Mouse (Mus musculus) stomach, embryonic 15.5 days (tissue): ENCODE results near the gene Fbln1. TPM values are rescaled to one million over a fixed set of nuclear protein-coding genes. Genes with fewer than 3 reads are reported as not detected.
A peak's percentile ranks its signal among the peaks of the same experiment; 100 is the strongest.

Source experiments
- ATAC-seq: fragments of 200-750 bp; cut with Nextera tagmentation; 2 replicates; pipeline ENCODE4 v1.8.0; 2017; ENCODE audit warnings: low read depth, moderate number of reproducible peaks, moderate TSS enrichment; ENCODE audit not compliant: insufficient read depth, low FRiP score
- H3K27ac ChIP-seq: fragments of 300-500 bp; sonication (generic); 2 replicates; pipeline ENCODE4 v1.5.1; 2015; ENCODE audit warnings: mild to moderate bottlenecking, inconsistent platforms
- H3K27me3 ChIP-seq: fragments of 300-500 bp; sonication (generic); replicated peaks from 2 replicates; pipeline ENCODE4 v1.6.1; 2015; ENCODE audit warnings: inconsistent platforms
- H3K36me3 ChIP-seq: fragments of 300-500 bp; sonication (generic); 2 replicates; pipeline ENCODE4 v1.6.1; 2015; ENCODE audit warnings: inconsistent platforms
- H3K4me1 ChIP-seq: fragments of 300-500 bp; sonication (generic); 2 replicates; pipeline ENCODE4 v1.6.1; 2015; ENCODE audit warnings: inconsistent platforms
- H3K4me2 ChIP-seq: fragments of 300-500 bp; sonication (generic); 2 replicates; pipeline ENCODE4 v1.6.1; 2015; ENCODE audit warnings: mild to moderate bottlenecking, inconsistent platforms
- H3K4me3 ChIP-seq: fragments of 300-500 bp; sonication (generic); replicated peaks from 2 replicates; pipeline ENCODE4 v1.5.1; 2015; ENCODE audit warnings: inconsistent platforms
- H3K9ac ChIP-seq: fragments of 300-500 bp; sonication (generic); 2 replicates; pipeline ENCODE4 v1.6.1; 2015; ENCODE audit warnings: inconsistent platforms
- H3K9me3 ChIP-seq: fragments of 300-500 bp; sonication (generic); 2 replicates; pipeline ENCODE4 v1.6.1; 2016; ENCODE audit warnings: inconsistent platforms
- WGBS: fragments of 180-500 bp; shearing (Covaris S2); methylation state at CpG from one replicate; pipeline ENCODE4 v1.1.7; 2015; 5-methylcytosine and 5-hydroxymethylcytosine counted together
- polyA plus RNA-seq: library from polyadenylated mRNA; unstranded; fragments of >200 nt; fragmentation: Nextera tagmentation; extraction: Ambion mirVana; gene quantifications from 2 replicates; pipeline ENCODE4 v1.2.1, GENCODE M21; 2015

The Fbln1 gene
- polyA plus RNA-seq, 1 experiment from 2014 or later: 235 TPM

DNA sequence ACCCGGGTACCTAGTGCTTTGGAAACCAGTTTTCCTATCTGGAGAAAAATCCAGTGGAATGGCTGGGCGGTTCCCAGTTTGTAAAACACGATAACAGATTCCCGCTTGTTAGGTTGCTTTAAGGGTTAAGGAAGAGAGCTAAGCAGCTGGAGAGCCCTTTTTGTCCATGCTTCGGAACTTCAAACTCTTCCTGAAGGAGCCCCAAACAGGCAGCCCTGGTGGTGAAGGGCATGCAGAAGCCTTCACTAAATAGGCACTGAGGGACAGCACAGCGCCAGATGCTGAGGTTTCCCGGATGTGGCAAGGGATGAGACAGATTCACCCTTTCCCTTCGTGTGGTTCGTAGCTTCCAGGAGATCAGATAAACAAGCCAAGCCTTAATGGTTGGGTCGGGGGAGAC, 2.6 kb downstream of the Fbln1 start:
- ATAC-seq: no peak
- H3K9ac ChIP-seq: peak overlapping the region; percentile 24; the same call in 1 of the 2 replicates
- 0 out of 2 replicates have a peak, but pooled peaks cover 11% of the 10 kb centered on the region for H3K36me3 ChIP-seq
- H3K4me1 ChIP-seq: peaks cover 36% of the 10 kb centered on the region
- peak overlapping the region; percentile 91 for H3K27ac ChIP-seq
- peak overlapping the region; percentile 67 for H3K4me3 ChIP-seq
- no peaks in the 10 kb centered on the region for H3K27me3 ChIP-seq
- 9% methylated on average over 10 of the region's 10 CpGs for WGBS
- peak overlapping the region; percentile 90 for H3K4me2 ChIP-seq
- no peaks in the 10 kb centered on the region for H3K9me3 ChIP-seq

DNA sequence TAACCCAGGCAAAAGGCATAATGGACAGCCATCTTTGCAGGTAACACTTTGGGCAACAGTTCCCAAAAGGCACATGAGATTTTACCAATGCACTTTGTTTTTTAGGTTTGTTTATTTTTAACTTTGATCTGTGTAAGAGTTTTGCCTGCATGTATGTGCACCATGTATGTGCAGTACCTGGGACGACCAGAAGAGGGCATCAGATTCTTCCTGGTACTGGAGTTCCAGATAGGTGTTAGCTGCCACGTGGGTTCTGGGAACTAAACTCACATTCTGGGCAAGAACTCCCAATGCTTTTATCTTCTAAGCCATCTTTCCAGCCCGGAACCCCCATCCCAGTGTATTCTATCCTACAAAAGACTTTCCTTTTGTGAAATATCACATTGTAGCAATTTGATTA, 3.6 kb downstream of the Fbln1 start:
- Histone ChIP-seq H3K27ac (peak overlapping the region; percentile 45), H3K4me1 (peaks cover 30% of the 10 kb centered on the region)

DNA sequence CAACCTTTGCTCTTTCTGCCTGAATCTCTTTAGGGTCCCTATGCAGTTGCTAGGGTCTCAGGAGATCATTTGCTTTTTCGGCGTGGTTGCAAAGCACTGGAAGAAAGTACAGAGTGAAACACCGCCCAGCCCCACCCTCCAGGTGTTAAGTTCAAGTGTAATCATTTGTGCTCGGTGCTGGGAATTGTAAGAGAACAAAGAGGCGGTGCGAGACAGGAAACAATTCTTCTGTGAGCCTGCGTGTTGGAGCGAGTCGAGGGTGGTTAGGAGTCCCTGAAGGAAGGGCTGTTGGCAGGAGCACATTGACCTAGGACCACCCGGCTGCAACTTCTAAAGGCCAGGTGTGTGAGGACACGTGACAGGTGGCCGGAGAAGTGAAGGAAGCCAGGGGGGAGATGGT, 4.9 kb downstream of the Fbln1 start:
- no peak for ATAC-seq
- Histone ChIP-seq H3K9me3 (no peaks in the 10 kb centered on the region), H3K4me1 (peaks cover 26% of the 10 kb centered on the region), H3K9ac (no peak overlapping the region), H3K27ac (peak overlapping the region; percentile 73), H3K4me2 (peak overlapping the region; percentile 31), H3K4me3 (no peak overlapping the region), H3K27me3 (no peaks in the 10 kb centered on the region), H3K36me3 (peaks cover 23% of the 10 kb centered on the region)
- 61% methylated on average over 12 of the region's 12 CpGs for WGBS

More for the DNA sequence above, 3.6 kb downstream of the Fbln1 start:
- Histone ChIP-seq H3K4me2 (no peak overlapping the region), H3K9ac (no peak overlapping the region), H3K4me3 (no peak overlapping the region), H3K27me3 (no peaks in the 10 kb centered on the region), H3K9me3 (no peaks in the 10 kb centered on the region), H3K36me3 (0 out of 2 replicates have a peak, but pooled peaks cover 11% of the 10 kb centered on the region)
- no peak for ATAC-seq
- 86% methylated on average over 3 of the region's 3 CpGs for WGBS

DNA sequence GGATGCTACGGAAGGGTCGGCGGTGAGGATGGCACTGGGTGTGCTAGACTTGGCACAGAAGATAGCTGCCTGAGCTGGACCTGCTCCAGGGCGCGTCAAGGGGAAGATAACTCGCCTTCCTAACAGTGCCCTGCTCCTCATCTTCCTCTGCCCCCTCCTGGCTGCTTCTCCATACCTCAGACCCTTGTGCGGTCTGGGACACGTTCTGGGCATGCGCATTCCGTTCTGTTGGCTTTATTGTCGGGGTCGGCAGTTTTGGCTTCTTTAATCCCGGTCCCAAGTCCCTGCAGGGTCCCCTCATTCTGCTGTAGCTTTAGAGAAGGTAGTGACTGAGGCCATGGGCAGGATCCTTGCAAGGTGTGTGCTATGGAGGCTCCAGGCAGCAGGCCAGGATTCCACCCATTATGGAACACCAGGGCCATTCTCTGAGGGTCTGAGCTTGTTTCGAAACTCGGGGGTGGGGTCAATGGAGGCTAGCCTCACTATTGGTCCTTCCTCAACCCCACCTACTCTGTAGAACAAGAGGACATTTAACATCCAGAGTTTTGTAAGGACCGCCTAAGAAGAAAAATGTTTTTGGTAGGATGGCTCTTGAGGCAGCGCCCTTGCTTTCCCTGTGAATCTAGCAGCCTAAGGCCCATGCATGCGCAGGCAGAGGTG, 5.5 kb downstream of the Fbln1 start:
- Histone ChIP-seq H3K4me2 (peak overlapping the region; percentile 31), H3K27ac (peak overlapping the region; percentile 73), H3K9ac (no peak overlapping the region), H3K9me3 (no peaks in the 10 kb centered on the region), H3K4me3 (no peak overlapping the region), H3K27me3 (no peaks in the 10 kb centered on the region), H3K36me3 (peaks cover 28% of the 10 kb centered on the region), H3K4me1 (peaks cover 26% of the 10 kb centered on the region)
- no peak for ATAC-seq
- 89% methylated on average over 18 of the region's 18 CpGs for WGBS

DNA sequence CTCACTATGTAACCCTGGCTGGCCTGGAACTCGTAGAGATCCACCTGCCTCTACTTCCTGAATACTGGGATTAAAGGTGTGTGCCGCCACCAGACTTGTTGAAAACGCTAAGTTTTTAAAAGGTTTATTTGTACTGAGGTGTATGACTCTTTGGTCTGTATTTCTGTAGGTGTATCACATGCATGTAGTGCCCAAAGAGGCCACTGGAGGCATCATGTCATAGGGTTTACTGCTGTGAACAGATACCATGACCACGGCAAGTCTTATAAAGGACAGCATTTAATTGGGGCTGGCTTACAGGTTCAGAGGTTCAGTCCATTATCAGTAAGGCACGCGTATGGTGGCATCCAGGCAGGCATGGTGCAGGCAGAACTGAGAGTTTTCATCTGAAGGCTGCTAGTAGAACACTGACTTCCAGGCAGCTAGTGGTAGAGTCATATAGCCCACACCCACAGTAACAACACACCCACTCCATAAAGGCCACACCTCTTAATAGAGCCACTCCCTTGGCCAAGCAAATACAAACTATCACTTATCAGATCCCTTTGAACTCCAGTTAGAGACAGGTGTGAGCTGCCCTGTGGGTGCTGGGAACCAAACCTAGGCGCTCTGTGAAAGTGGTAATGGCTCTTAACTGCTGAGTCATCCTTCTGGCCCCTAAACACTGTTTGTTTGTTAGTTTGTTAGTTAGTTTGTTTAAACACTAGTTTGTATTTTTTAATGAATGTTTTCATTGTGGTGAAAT, 10.5 kb downstream of the Fbln1 start:
- no peak overlapping the region for H3K4me2 ChIP-seq
- H3K4me3 ChIP-seq: no peak overlapping the region
- no peak overlapping the region for H3K9ac ChIP-seq
- no peaks in the 10 kb centered on the region for H3K27me3 ChIP-seq
- no peak overlapping the region for H3K27ac ChIP-seq
- H3K36me3 ChIP-seq: peaks cover 34% of the 10 kb centered on the region
- peaks cover 16% of the 10 kb centered on the region; the same call in 1 of the 2 replicates for H3K4me1 ChIP-seq
- no peaks in the 10 kb centered on the region for H3K9me3 ChIP-seq
- no peak for ATAC-seq
- 94% methylated on average over 7 of the region's 7 CpGs for WGBS

DNA sequence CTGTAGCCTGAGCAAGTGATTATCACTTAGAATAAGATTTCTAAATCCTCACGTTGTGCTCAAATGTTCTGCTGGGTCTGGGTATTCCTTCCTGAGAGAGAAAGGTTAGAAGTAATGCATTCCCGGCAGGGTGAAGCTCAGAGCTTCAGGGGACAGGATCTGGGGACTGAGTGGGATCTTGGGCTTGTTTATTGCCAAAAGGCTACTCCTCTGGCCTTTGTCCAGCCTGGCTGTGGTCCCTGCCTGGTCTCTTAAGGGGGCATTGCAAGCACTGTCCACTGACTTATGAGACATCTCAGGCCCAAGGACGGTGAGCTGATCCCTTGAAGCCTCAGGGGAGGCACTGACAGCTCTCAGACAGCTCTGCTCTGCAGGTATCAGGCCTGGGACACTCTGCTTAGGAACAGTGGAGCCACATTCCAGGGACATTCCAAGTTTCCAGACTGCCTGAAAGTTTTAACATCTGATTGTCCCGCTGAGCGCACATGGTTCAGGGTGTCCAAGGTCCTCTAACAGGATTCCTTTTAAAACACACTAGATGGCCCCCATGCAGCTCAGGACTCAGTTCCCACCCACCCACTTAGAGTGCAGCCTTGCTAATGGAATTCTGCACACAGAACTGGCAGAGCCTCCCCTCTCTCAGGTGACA, 13.0 kb downstream of the Fbln1 start:
- WGBS: 78% methylated on average over 5 of the region's 5 CpGs
- H3K9me3 ChIP-seq: no peaks in the 10 kb centered on the region
- no peak overlapping the region for H3K27ac ChIP-seq
- ATAC-seq: no peak
- H3K4me1 ChIP-seq: peaks cover 22% of the 10 kb centered on the region
- no peaks in the 10 kb centered on the region for H3K27me3 ChIP-seq
- no peak overlapping the region for H3K9ac ChIP-seq
- H3K4me3 ChIP-seq: no peak overlapping the region
- no peak overlapping the region for H3K4me2 ChIP-seq
- H3K36me3 ChIP-seq: peaks cover 32% of the 10 kb centered on the region

DNA sequence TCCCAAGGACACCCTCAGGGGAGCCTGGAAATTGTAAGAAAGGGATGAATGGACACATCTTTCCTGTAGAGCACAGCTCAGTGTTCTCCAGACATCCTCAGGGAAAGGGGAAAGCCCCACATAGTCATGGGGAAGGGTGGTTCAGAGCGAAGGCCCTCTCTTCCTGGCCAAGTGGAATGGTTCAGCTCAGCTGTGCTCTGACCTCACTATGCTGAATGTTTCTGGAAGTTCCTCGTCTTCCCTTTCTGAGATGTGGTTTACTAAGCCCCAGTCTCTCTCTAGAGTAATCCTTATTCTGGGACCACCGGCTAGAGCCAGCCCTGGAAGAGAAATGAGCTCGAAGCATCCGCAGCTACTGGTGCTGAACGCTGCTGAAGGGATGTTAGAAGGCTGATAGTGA, 14.6 kb downstream of the Fbln1 start:
- no peak overlapping the region for H3K27ac ChIP-seq
- H3K36me3 ChIP-seq: peaks cover 34% of the 10 kb centered on the region
- ATAC-seq: no peak
- no peaks in the 10 kb centered on the region for H3K27me3 ChIP-seq
- no peak overlapping the region for H3K4me2 ChIP-seq
- no peak overlapping the region for H3K4me3 ChIP-seq
- no peaks in the 10 kb centered on the region for H3K9me3 ChIP-seq
- H3K4me1 ChIP-seq: peaks cover 22% of the 10 kb centered on the region
- WGBS: 79% methylated on average over 6 of the region's 6 CpGs
- no peak overlapping the region for H3K9ac ChIP-seq

DNA sequence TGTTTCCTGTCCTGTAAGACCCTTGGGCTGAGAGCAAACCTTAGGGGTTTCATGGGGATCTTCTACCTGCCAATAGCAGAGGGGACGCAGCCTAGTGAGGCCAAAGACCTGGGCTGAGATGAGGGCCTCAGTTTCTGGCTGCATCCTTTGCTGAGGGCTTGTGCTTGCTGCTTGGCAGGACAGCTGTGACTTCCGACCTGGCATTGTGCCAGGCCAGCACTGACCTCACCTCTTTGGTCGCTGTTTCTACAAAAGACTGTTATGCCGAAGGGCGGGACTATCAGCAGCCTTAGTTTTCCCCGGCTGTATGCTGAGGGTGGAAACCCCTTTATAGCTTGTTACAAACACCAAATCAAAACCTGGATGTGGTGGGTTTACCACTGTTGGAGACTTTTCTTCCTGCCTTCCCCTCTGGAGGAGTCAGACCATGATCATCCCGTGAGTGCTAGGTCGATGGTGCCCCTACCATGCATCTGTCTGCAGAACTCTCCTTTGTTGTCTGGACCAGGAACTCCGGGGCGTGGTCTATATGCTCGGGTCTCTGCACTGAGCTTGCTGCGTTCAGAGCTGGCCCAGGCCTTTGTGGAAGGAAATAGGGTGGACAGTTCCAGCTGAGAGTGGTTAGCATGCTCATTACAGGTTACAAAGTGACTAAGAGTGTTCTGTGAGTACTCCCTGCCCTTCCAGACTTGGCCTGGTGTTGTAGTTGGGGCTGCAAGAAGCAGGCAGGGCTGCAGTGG, 15.5 kb downstream of the Fbln1 start:
- H3K27me3 ChIP-seq: no peaks in the 10 kb centered on the region
- 55% methylated on average over 12 of the region's 12 CpGs for WGBS
- no peak overlapping the region for H3K9ac ChIP-seq
- H3K36me3 ChIP-seq: peaks cover 31% of the 10 kb centered on the region
- peaks cover 22% of the 10 kb centered on the region for H3K4me1 ChIP-seq
- no peak overlapping the region for H3K4me2 ChIP-seq
- no peaks in the 10 kb centered on the region for H3K9me3 ChIP-seq
- peak overlapping the region; percentile 60; the same call in 1 of the 2 replicates for H3K27ac ChIP-seq
- no peak for ATAC-seq
- no peak overlapping the region for H3K4me3 ChIP-seq

DNA sequence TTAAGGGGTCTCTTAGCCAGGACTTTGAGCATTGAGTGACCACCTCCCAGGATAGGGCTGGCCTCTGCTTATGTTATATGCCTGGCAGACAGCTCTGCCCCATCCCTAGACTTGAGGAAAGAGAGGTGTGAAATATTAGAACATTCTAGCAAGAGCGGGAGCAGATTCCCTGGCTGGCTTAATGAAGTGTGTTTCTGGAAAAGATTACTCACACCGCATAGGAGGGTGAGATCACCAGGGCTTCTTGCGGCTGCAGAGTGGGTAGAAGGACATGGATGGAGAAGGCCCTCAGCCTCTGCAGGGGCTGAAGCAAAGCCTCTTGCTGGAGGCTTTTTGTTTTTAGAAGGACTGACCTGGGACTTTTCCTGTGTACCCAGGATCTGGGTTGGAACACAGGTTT, 19.9 kb downstream of the Fbln1 start:
- Histone ChIP-seq H3K4me2 (no peak overlapping the region), H3K9ac (no peak overlapping the region), H3K9me3 (no peaks in the 10 kb centered on the region), H3K27me3 (no peaks in the 10 kb centered on the region), H3K27ac (no peak overlapping the region), H3K4me3 (no peak overlapping the region), H3K36me3 (peaks cover 38% of the 10 kb centered on the region), H3K4me1 (peaks cover 14% of the 10 kb centered on the region)
- WGBS: 89% methylated on average over 3 of the region's 3 CpGs
- ATAC-seq: no peak

DNA sequence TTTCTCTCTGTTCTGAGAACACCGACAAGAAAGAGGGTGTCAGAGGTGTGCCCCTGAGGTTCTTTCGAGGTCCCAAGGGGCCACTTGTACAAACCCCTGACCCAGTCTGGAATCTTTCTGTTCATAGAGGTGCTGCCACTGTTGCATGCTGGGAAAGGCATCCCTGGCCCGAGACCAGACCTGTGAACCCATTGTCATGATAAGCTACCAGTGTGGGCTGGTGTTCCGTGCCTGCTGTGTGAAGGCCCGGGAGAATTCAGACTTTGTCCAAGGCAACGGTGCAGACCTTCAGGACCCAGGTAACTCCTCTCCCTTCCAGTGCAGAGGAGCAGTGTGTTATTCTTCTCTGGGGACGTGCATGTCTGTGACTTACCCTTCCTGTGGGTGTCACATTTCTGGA, 21.1 kb downstream of the Fbln1 start:
- Histone ChIP-seq H3K27me3 (no peaks in the 10 kb centered on the region), H3K4me2 (no peak overlapping the region), H3K4me1 (peaks cover 3% of the 10 kb centered on the region), H3K36me3 (peaks cover 41% of the 10 kb centered on the region), H3K27ac (no peak overlapping the region), H3K9ac (no peak overlapping the region), H3K9me3 (no peaks in the 10 kb centered on the region), H3K4me3 (no peak overlapping the region)
- ATAC-seq: no peak
- WGBS: 70% methylated on average over 7 of the region's 7 CpGs

DNA sequence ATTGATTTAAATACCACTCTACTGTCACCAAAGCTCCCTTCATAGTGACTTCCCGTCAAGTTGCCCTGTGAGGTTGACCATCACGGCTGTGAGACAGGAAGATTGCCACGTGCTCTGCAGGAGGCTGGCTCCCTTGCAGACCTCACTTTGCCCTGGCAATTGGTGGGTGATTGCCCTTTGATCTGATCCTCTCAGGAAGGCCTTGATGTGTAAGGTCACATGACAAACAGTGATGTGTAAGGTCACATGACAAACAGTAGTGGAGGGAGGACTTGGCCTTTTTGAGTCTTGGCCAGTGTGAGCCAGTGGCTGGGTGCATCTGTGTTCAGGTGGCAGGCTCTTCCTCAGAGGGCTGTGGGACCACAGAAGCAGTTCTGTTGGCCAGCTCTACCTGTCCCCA, 22.8 kb downstream of the Fbln1 start:
- no peak overlapping the region for H3K27ac ChIP-seq
- H3K27me3 ChIP-seq: no peaks in the 10 kb centered on the region
- H3K4me2 ChIP-seq: no peak overlapping the region
- H3K4me3 ChIP-seq: no peak overlapping the region
- no peaks in the 10 kb centered on the region for H3K9me3 ChIP-seq
- H3K4me1 ChIP-seq: peaks cover 8% of the 10 kb centered on the region; the same call in 1 of the 2 replicates
- H3K36me3 ChIP-seq: peaks cover 39% of the 10 kb centered on the region
- no peak for ATAC-seq
- 75% methylated on average over 3 of the region's 3 CpGs for WGBS
- H3K9ac ChIP-seq: no peak overlapping the region
